Mouse (Mus musculus) C2C12 (cell line): ENCODE measurements around the gene Pla2g4e.

Experiments
- CEBPB ChIP-seq: IDR thresholded peaks from one replicate; pipeline ENCODE4 v1.6.1; 2011; ENCODE audit warnings: low read depth, mild to moderate bottlenecking, control low read depth, moderate library complexity
- CTCF ChIP-seq: IDR thresholded peaks from one replicate; pipeline ENCODE4 v1.5.1; 2011; ENCODE audit not compliant: control insufficient read depth, insufficient read depth, insufficient read length
- MAX ChIP-seq: IDR thresholded peaks from one replicate; pipeline ENCODE4 v1.6.1; 2011; ENCODE audit warnings: mild to moderate bottlenecking, control low read depth
- MYOD1 ChIP-seq: IDR thresholded peaks from one replicate; pipeline ENCODE4 v1.6.1; 2011; ENCODE audit warnings: low read depth; ENCODE audit not compliant: control insufficient read depth, insufficient read length
- MYOG ChIP-seq: IDR thresholded peaks from one replicate; pipeline ENCODE4 v1.6.1; 2011; ENCODE audit not compliant: control insufficient read depth, insufficient read length; ENCODE audit errors: extremely low read depth
- USF1 ChIP-seq: IDR thresholded peaks from one replicate; pipeline ENCODE4 v1.6.1; 2011; ENCODE audit warnings: low read depth, mild to moderate bottlenecking, control low read depth, moderate library complexity

DNA sequence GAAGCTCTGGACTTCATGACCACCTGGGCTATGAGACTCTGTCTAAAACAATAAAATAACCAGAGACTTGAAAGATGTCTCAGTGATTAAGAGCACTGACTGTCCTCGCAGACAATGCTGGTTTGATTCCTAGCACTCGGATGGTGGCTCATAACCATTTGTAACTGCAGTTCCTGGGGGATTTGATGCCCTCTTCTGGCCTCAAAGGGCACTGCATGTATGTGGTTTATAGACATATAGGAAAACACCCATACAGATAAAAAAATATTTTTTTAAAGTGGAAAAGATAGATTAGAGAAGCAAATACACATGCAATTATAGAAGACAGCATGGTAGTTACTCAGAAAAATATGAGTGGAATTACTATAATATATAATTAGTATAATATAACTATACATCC, 87.5 kb downstream of the Pla2g4e start:
- TF ChIP-seq CTCF (no peak), MAX (no peak), MYOD1 (no peak), MYOG (no peak), USF1 (no peak), CEBPB (no peak)
